Mouse (Mus musculus) G1E (cell line): ENCODE results near the gene Plxnc1.

Experiments used
- CTCF ChIP-seq: IDR thresholded peaks from 2 replicates; pipeline ENCODE4 v1.5.1; 2012; ENCODE audit warnings: low read depth, low read length, inconsistent platforms, mixed read lengths
- GATA1 ChIP-seq: IDR thresholded peaks from 2 replicates; pipeline ENCODE4 v1.6.1; 2012; ENCODE audit warnings: borderline replicate concordance, low read length, inconsistent platforms, mixed read lengths
- GATA2 ChIP-seq: IDR thresholded peaks from 2 replicates; pipeline ENCODE4 v1.6.1; 2012; ENCODE audit warnings: low read depth, low read length, inconsistent platforms, borderline replicate concordance
- POLR2AphosphoS5 ChIP-seq: IDR thresholded peaks from 2 replicates; pipeline ENCODE4 v1.6.1; 2012; ENCODE audit warnings: low read depth, low read length, inconsistent platforms; ENCODE audit not compliant: insufficient replicate concordance
- TAL1 ChIP-seq: conservative IDR thresholded peaks from 2 replicates; pipeline ENCODE4 v1.6.1; 2012; ENCODE audit warnings: low read depth, low read length, inconsistent platforms, mixed read lengths

GRCm38 (mm10) chr10:94912551-94912950, 32.1 kb downstream of the Plxnc1 start:
- no peak for TF ChIP-seq TAL1
- no peak for TF ChIP-seq CTCF
- TF ChIP-seq POLR2AphosphoS5: no peak
- TF ChIP-seq GATA1: no peak
- TF ChIP-seq GATA2: no peak
